Mouse (Mus musculus) megakaryocyte-erythroid progenitor cell, adult 5-6 weeks (primary cell): ENCODE measurements at regions not wholly inside any gene's neighbourhood (a gene's known extent, or its start where the extent isn't known, plus 50 kb on each side); places are given as distances from the start of the nearest gene placed in this dataset.

ENCODE experiments used
- ATAC-seq: replicated peaks from 2 replicates; pipeline ENCODE4 v1.8.0; 2016; ENCODE audit warnings: mild to moderate bottlenecking, inconsistent platforms; ENCODE audit not compliant: severe bottlenecking, poor library complexity, low FRiP score, low TSS enrichment

DNA sequence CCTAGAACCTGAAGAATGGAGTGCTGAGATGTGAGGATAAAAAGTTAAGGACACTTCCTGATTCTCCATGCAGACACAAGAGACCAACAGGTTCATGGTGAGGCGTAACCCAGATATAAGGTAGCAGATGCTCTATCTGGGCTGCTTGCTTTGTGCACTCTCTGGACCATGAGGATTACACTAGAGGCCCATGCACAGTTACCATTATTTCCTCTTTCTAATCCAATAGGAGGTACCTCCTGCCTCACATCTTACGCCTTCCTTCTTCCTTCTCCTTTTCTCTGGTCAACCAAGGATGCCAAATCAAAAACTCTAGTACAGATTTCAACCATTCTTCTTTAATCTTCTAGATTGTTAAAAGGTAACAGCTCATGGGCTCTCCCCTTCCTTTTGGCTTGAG is 169.1 kb upstream of the Bcl6 start:
- no peak for ATAC-seq

DNA sequence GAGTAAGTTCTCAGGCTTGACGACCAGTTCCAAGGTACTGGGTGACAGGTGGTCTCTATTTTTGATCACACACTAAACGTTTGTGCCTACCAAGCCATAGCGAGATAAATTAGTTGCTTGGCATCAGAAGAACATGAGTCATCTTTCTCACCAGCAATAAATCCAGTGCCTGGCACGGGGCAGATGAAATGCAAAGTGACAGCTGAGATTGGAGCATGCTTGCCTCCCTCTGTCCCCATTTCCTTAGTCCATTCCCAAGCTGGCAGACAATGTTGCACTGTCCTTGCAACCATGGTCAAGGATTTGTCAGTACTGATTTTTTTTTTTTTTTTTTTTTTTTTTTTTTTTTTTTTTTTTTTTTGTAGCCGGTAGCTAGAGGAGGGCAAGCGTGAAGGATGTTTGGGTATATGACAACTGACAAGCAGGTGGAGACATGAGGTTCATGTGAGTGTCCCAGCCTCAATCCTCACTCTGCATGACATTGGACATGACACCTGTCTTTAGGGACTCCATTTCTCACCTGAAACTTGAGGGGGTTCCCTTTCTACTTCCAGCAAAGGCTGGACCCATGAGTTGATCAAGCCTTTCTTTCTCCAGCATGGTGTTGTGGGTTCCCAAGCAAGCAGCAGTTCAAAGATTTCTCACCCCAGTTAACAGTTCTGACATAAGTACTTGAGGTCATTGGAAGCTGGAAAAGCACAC is 168.2 kb upstream of the Bcl6 start:
- no peak for ATAC-seq

DNA sequence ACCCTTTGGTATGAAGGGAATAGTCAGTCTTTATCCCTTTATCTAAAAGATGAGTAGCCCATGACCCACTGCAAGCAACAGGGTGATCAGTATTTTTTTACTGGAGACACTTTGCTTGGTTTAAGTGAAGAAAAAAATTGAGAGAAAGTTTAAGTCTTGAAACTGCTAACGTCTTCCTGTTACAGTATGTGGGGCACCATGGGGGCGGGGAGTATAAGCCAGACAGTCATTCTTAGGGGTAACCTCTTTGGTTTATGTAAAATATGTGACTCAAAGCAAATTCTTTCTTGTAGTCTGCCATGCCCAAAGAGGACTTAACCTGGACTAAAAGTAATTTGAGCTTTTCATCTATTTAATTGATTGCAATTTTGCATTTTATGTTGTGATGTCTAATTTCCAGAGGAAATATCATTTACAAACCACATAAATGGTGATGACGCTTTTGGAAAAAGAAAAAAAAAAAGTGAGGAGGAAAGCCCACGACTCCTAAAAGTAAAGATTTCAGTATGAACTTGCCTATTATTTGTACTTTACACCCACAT is 166.2 kb upstream of the Bcl6 start:
- no peak for ATAC-seq

DNA sequence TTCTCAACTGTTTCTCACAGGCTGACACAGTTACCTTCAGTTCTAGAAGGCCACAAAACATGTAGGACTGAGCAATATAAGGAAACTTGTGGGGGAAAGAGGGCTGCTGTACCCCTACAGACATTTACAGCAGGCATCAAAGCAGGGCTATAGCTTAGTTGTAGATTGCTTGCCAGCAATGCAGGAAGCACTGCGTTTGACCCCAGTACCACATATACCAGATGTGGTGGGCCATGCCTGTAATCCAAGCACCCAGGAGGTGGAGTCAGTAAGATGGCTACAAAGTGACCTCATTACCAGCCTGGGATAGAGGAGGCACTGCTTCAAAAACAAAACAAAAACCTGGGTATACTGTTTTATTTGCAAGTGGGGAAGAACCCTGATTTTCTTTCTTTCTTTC is 165.3 kb upstream of the Bcl6 start:
- ATAC-seq = no peak

DNA sequence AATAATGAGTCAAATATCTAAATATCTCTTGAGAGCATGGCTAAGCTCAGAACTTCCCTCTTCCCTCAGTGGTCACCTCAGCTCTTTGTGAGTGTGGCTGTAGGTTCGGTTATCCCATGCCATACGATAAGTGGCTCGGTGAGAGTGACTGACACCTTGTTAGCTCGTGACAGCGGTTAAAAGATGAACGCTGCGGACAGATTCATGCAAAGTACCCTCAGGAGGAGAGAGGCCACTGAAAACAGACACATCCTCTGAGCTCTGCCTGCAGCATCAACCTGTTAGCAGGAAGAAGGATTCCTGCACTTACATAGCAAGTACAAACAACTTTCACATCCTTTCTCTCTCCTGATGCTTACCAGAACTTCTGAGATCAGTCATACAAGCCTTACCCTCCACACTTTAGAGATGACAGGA is 163.2 kb upstream of the Bcl6 start:
- ATAC-seq = no peak

DNA sequence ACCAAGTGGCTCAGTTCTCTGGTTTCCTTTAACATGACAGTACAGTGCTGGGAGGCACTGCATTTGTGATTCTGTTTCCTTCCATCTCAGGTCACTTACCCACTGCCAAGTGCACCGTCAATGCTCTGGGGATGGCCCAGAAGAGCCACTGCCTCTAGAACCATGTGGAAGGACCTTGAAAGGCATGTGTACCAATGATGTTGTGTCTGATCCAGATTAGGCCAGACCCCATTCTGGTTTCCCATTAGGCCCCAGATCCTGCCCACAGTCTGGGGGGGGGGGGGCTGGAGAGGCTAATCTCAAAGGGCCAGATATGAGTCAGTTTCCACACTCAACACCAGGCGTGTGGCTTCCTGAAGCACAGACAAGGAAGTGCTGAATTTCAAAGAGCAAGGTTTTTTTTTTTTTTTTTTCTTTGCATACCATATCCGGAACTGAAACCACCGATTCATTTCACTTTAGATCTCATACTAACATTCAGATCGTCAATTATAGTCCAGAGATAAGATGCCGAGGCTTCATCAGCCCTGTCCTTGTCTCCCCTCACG is 162.6 kb upstream of the Bcl6 start:
- peak; percentile 86 for ATAC-seq

DNA sequence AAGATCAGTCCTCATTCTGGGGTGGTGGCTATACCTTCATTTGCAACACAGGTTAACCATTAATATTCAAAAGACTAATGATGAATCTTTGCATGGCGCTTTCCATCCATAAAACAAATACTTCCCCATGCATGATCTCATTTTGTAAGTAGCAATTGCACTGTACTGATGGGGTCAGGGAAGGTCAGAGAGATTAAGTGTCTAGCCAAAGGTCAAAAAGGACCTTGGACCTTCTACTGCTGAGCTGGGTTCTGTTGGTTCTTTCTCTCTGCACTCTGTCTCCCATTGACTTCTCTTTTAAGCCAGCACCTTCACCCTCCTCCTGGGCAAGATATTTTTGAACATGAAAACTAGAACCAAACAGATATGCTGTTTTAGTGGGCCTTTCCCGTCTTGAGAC is 161.9 kb upstream of the Bcl6 start:
- no peak for ATAC-seq

DNA sequence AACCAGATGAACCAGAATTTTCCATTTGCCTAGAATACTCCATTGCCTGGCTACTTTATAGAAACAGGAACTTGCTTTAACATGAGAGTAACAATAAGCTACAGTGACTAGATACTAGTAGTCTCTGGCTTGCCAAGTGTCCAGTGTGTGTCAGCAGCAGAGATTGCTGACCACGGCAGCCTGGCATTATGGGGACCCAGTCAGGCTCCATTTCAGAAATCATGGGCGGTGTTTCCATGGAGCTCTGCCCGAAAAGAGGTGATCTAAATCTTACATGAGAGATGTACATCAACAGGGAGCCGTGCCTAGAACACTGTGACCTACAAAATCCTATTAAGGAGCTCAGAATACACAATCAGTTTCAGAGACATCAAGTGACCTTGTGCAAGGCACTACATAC is 160.8 kb upstream of the Bcl6 start:
- no peak for ATAC-seq

DNA sequence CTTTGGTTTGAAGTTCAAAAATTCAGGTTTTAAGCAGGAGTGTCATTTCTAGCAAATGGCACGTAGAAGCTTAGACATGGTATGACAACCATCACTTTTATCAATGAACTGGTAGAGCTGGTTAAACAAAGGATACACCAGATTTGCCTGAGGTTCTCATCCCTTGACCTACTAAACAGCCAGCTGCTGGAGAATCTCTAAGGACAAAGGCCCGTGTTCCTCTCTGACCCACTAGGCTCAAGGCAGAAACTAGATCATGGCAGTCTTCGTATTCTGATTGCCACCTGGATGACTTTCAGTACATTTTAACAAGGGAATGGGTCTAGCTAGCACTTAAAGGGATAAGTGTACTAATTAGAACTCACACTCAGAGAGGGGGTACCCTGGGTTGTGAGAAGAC is 155.2 kb upstream of the Bcl6 start:
- no peak for ATAC-seq

DNA sequence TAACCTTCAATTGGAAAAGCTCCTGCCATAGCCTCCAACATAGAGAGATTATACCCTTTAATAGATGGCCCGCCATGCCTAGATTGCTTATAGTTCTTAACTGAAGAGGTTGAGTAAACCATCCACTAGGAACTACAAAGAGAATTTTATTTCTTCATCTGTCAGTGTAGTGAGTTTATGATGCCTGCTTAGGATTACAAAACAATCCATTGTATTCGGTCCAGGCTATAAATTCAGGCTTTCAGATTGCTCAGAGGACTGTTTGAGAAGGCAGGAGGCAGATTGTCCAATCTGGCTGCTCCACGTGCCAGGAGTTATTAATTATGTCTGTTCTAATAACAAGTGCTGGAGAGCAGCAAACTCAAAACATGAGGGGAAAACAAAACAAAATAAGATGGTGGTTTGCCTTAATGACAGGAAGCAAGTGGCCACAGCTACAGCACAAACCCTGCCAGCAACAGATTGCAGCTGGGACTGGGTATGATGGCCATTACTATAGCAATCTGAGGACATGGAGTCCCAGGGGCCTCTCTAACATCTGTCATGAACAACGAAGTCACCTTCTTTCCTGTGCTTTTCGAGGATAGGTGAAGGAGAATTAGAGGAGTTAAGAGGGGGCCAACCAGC is 154.4 kb upstream of the Bcl6 start:
- no peak for ATAC-seq

DNA sequence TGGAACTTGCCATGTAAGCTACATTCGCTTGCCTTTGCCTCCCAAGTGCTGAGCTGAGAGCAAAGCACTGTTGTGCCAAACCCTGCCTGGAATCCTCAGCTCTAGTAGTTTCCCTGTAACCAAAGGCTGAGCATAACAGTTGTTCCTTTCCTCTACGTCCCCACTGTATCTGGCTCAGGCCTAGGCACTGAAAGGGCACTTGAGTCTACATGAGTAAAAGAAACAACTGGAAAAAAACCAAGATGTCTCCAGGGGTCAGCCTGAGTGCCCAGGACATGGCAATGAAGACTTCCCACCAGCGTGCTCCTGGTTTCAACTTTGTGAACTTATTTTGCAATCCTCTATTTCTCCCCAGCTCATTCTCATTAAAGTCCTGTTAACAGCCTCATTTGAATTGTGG is 150.5 kb upstream of the Bcl6 start:
- ATAC-seq = no peak

DNA sequence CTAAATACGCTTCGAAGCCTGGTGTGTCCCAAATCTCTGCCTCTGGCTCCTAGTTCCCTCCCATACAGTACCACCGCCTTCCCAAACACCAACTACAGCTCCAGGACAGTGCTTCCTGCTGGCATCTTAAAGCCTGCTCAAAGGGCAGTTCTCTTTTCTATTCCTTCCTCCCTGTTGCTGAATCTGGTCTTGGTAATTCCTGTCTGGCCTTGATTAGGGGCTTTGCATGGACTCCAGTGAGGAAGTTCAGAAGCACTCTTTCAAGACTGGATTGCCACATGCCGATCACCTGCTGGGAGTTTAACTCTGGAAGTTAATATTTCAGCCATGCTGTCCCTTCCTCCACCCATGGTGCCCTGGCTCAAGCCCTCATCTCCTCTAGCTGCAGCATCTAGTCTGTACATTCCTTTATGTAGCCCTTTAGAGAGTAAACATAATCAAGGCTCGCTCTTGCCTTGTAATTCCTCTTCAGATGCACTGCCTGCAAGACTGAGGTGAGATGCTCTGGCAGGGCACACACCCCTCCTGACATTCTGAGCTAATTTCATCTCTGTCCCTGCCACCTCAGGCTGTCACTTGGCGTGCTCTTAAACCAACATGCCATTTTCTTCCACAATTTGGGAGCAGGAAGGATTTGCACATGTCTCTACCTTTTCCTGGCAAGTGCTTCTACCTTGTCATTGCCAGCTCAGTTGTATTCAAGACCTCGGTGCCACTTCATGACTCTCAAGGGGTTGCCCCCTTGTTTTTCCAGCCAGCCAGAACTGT is 148.8 kb upstream of the Bcl6 start:
- no peak for ATAC-seq

DNA sequence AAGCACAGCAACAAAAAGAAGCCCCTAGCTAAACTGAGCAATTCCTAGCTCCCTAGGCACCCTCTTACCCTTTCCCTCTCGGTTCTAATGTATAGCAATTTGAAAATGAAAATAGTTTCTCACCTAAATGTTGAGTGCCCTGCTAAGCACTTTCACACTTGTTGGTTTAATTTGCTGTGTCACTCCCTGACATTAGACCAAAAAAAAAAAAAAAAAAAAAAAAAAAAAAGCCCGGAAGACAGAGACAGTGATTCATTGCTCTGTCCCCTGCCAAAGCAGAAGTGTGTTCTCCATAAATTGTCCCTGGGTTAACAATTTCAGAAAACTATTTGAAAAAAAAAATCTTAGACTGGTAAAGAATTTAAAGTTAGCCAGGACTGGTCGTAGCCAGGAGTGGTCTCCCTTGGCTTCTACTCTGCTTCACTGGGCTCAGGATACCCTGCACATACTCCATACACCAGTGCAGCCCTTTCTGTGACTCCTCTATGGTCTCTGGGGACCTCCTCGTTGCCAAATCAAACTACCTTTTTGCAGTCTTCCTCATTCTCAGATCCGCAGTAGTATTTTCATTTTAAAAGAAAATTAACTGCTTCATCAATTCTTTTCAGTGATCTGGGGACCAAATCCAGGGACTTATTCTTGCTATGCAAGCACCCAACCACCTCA is 148.0 kb upstream of the Bcl6 start:
- ATAC-seq = no peak

DNA sequence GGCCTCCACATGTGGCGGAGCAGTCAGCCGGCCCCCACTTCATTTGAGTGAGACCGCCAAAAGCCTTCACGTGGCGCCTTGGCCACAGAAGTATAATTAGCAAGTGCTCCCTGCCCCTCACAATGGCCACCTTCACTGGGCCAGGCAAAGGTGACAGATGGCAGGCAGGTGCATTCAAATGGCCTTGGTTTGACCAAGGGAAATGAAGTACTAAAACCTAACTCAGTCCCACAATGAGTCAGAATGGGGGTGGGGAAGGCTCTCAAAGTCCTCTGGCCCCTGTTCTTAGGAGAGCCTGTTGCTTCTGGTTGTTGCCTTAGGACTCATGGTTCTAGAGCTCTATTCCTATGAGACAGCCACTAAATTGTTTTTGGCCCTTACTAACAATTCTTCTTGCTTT is 147.2 kb upstream of the Bcl6 start:
- no peak for ATAC-seq

DNA sequence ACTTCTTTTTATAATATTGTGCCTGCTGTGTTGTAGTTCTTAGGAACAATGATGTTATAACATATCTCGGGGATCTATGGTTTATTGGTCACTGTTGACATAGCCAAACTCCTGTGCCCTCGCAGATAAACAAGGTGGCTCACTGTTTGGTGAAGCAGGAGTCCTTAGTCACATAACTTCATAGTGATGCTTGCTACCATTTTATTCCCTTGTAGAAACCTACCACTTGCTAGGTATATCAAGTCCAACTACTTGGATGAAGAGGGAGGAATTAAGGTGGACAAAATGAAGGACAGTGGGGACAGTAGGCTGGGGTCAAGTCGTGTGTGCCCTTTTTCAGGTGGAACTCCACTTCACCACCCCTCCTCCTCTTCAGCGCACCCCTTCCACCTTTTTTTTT is 146.7 kb upstream of the Bcl6 start:
- no peak for ATAC-seq

DNA sequence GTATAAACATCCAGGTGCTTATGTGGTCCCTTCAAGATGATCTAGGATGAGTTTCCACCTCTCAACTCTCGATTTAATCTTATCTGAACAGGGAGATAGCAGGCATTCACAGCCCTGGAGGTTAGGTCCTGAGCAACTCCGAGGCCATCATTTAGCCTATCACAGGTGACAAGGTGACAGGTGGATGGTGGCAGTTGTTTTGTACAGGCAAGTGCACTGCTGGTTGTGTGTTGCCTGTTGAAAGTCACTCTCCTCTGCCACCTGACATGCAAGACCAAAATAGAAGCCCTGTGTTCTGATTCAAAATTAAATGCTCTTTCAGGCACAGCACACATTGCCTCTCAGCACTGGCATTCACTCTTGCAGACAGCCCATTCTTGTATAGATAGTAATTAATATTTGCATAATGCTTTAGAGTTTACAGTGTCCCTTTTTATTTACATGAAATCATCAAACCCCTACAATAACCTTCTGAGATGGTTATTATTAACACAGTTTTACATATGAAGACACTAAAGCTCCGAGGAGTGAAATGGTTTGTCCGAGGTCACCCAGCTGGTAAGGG is 145.9 kb upstream of the Bcl6 start:
- no peak for ATAC-seq

DNA sequence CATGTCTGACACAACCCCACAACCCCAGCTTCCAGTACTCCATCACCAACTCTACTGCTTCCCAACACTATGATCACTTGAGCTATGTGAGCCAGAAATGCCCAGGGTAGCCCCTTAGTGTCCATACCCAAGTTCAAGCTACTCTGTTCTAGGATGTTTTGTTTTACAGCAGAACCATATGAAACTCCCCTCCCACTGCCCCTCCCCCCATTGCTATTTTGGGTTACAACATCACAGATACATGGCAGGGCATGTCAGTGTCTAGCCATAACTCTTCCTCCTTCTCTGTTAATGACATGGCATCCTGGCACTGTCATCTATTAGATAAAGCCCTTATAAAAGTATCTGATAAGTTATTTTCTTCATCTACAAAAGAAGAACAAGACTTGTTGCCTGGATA is 142.0 kb upstream of the Bcl6 start:
- ATAC-seq = no peak

DNA sequence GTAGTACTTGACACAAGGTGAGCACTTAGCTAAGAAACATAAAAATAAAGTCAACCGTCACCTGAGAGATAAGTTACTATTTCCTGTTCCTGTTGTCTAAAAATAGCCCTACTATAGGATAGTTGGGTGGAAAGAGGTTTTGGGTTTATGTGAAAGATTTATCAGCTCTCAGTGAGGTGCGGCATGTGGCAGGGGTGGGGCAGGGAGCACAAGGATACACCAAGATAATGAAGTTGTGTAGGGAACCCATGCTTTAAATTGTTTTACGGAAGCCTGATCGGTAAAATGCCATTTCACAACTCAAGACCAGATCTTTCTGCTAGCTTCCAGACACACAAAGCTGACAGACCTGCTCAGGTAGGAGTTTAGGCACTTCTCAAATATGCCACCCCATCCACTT is 141.0 kb upstream of the Bcl6 start:
- peak; percentile 77 for ATAC-seq

DNA sequence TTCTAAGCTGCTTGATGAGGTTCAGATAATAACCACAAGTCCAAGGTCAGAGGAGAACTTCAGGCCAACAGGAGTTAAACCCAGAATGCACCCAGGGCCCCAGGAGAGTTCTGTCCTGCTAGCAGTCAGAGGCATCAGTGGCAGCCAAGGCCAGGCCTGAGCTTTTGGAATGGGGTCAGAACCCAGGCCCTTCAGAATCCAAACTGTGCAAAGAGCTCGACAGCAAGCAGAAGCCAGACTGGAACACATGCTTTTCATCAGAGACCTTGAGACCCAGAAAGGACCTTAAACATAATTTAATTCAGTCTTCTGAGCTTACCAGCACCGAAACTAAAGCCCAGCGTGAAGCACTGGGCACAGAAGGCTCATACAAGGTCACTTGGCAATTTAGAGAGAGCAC is 139.9 kb upstream of the Bcl6 start:
- ATAC-seq = no peak

DNA sequence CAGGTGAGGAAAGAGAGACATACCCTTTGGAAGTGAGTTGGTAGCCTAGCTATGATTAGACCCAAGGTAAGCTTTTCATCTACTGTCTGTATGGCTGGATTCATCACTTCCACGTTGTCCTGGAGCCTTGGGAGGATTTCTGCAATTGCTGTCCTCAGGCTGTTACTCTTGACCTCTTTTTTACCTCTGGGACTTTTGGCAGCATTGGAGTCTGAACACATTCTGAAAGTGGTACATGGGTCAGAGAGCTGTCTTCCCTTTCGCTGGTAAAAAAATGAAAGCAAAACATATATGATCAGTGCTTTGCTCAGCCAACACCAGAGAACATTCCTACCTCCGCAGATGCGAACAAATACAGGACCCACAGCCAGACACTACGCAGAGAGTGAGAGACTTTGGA is 136.1 kb upstream of the Bcl6 start:
- ATAC-seq = no peak
